In genomic region chr5:145014278-145014677, GRCm38 (mm10) we compare ENCODE assay signal across 24 mouse cellular contexts. TPM values are rescaled to one million over a fixed set of nuclear protein-coding genes. Genes with fewer than 3 reads are reported as not detected.
DNase-seq lines count a peak whose midpoint lies in the region; ATAC-seq lines count a peak whose summit lies in the region.
"Had no signal": no experiment of that assay in that cellular context is flagged by ENCODE, and none has a peak within 500 bp of the region (broad histone marks: within the 10 kb centered on the region; RNA-seq: fewer than 3 reads in every experiment).

No protein-coding gene starts in this region.

- H3K9me3 ChIP-seq in limb, embryonic 11.5 days (ENCODE audit: control insufficient read depth, low read length) = no peaks in the 10 kb centered on the region
- H3K9me3 ChIP-seq in limb, embryonic 10.5 days (replicated peaks) = no peaks in the 10 kb centered on the region
- H3K9me3 ChIP-seq in limb, embryonic 12.5 days = no peaks in the 10 kb centered on the region
- no peaks in the 10 kb centered on the region for H3K9me3 ChIP-seq in limb, embryonic 13.5 days
- no peaks in the 10 kb centered on the region for H3K9me3 ChIP-seq in heart, embryonic 12.5 days (replicated peaks)
- H3K9me3 ChIP-seq: G1E had no signal

- 56% methylated on average over 1 of the region's 1 CpGs for WGBS in limb, embryonic 11.5 days
- 70% methylated on average over 1 of the region's 1 CpGs for WGBS in limb, embryonic 10.5 days
- 71% methylated on average over 1 of the region's 1 CpGs for WGBS in limb, embryonic 12.5 days
- WGBS in limb, embryonic 13.5 days = 39% methylated on average over 1 of the region's 1 CpGs
- WGBS in heart, embryonic 12.5 days = 80% methylated on average over 1 of the region's 1 CpGs

- H3K9ac ChIP-seq in limb, embryonic 11.5 days (ENCODE audit: low read length) = no peak overlapping the region
- H3K9ac ChIP-seq in limb, embryonic 12.5 days (replicated peaks) = no peak overlapping the region
- H3K9ac ChIP-seq in limb, embryonic 13.5 days = no peak overlapping the region
- H3K9ac ChIP-seq in heart, embryonic 12.5 days = no peak overlapping the region

- no peak overlapping the region for H3K4me3 ChIP-seq in limb, embryonic 11.5 days (ENCODE audit: low read depth, low read length)
- no peak overlapping the region for H3K4me3 ChIP-seq in limb, embryonic 10.5 days
- no peak overlapping the region for H3K4me3 ChIP-seq in limb, embryonic 12.5 days (replicated peaks)
- H3K4me3 ChIP-seq in limb, embryonic 13.5 days = no peak overlapping the region
- H3K4me3 ChIP-seq in heart, embryonic 12.5 days = no peak overlapping the region

- DNase-seq in limb, embryonic 11.5 days (ENCODE audit: low spot score) = no peak
- no peak for DNase-seq in limb, embryonic 10.5 days (ENCODE audit: low spot score)
- DNase-seq in forelimb bud, embryonic 11.5 days (ENCODE audit: low read depth, low spot score) = peak; percentile 31
- no peak for DNase-seq in frontal cortex, postnatal 14 days (ENCODE audit: low spot score in 2 of 2)
- no peak for DNase-seq in cerebellum, adult 9-11 months
- DNase-seq: adrenal gland, adult 2 months; adrenal gland, adult 8-10 months; adrenal gland, postnatal 10 days; adrenal gland, postnatal 14 days; adrenal gland, postnatal 25 days; adrenal gland, postnatal 36 days; B cell, adult 2 months; cerebellum, adult 11 months; cerebellum, adult 11-12 months had no signal

- no peaks in the 10 kb centered on the region for H3K27me3 ChIP-seq in limb, embryonic 11.5 days (ENCODE audit: control insufficient read depth, insufficient read depth, low read length)
- H3K27me3 ChIP-seq in limb, embryonic 10.5 days (ENCODE audit: low read depth, poor library complexity, severe bottlenecking) = no peaks in the 10 kb centered on the region
- H3K27me3 ChIP-seq in limb, embryonic 12.5 days = no peaks in the 10 kb centered on the region
- H3K27me3 ChIP-seq in limb, embryonic 13.5 days = no peaks in the 10 kb centered on the region
- H3K27me3 ChIP-seq in heart, embryonic 12.5 days (replicated peaks) = no peaks in the 10 kb centered on the region
- H3K27me3 ChIP-seq: CH12.LX, Patski had no signal

- no peak overlapping the region for H3K27ac ChIP-seq in limb, embryonic 11.5 days (replicated peaks; ENCODE audit: low read depth, low read length)
- no peak overlapping the region for H3K27ac ChIP-seq in limb, embryonic 10.5 days
- H3K27ac ChIP-seq in limb, embryonic 12.5 days = no peak overlapping the region
- no peak overlapping the region for H3K27ac ChIP-seq in limb, embryonic 13.5 days
- no peak overlapping the region for H3K27ac ChIP-seq in heart, embryonic 12.5 days (ENCODE audit: poor library complexity, severe bottlenecking)

- peaks cover 6% of the 10 kb centered on the region; the same call in 1 of the 2 replicates for H3K4me1 ChIP-seq in limb, embryonic 11.5 days (ENCODE audit: control insufficient read depth, insufficient read depth, low read length)
- peaks cover 18% of the 10 kb centered on the region for H3K4me1 ChIP-seq in limb, embryonic 10.5 days
- H3K4me1 ChIP-seq in limb, embryonic 12.5 days (replicated peaks) = peaks cover 24% of the 10 kb centered on the region
- H3K4me1 ChIP-seq in limb, embryonic 13.5 days = peaks cover 27% of the 10 kb centered on the region
- peaks cover 8% of the 10 kb centered on the region for H3K4me1 ChIP-seq in heart, embryonic 12.5 days (replicated peaks)

- no peak overlapping the region for H3K4me2 ChIP-seq in limb, embryonic 11.5 days (ENCODE audit: low read depth, severe bottlenecking)
- H3K4me2 ChIP-seq in limb, embryonic 12.5 days = no peak overlapping the region
- no peak overlapping the region for H3K4me2 ChIP-seq in limb, embryonic 13.5 days (replicated peaks)
- no peak overlapping the region for H3K4me2 ChIP-seq in heart, embryonic 12.5 days

- 0 out of 2 replicates have a peak, but pooled peaks have one; percentile 54 for ATAC-seq in limb, embryonic 11.5 days (ENCODE audit: insufficient number of reproducible peaks, low FRiP score, low TSS enrichment, low read depth)
- ATAC-seq in limb, embryonic 12.5 days (ENCODE audit: insufficient number of reproducible peaks, insufficient read depth, low FRiP score, low TSS enrichment, low read depth) = peak; percentile 57; the same call in 1 of the 2 replicates
- peak; percentile 69; the same call in 1 of the 2 replicates for ATAC-seq in limb, embryonic 13.5 days (ENCODE audit: low FRiP score, low read depth)
- ATAC-seq in heart, embryonic 12.5 days (ENCODE audit: insufficient number of reproducible peaks, low FRiP score) = no peak
- ATAC-seq: activated CD4-positive, CD25-positive, alpha-beta regulatory T cell, adult 4 months; CD4-positive, CD25-positive, alpha-beta regulatory T cell, adult 4 months; Patski had no signal

- no peaks in the 10 kb centered on the region for H3K36me3 ChIP-seq in limb, embryonic 11.5 days (ENCODE audit: control insufficient read depth, insufficient read depth, low read length)
- H3K36me3 ChIP-seq in limb, embryonic 10.5 days = no peaks in the 10 kb centered on the region
- no peaks in the 10 kb centered on the region for H3K36me3 ChIP-seq in limb, embryonic 12.5 days
- no peaks in the 10 kb centered on the region for H3K36me3 ChIP-seq in limb, embryonic 13.5 days
- no peaks in the 10 kb centered on the region for H3K36me3 ChIP-seq in heart, embryonic 12.5 days
- H3K36me3 ChIP-seq: G1E had no signal

RNA-seq across cellular contexts. Expression of gene Gm4871, which starts 18.3 kb away (rescaled TPM):
- not detected in 2 replicates for polyA plus RNA-seq in limb, embryonic 11.5 days (2014; fragmentation: Nextera tagmentation; extraction: Ambion mirVana)
- polyA plus RNA-seq in limb, embryonic 10.5 days (2016; fragmentation: Nextera tagmentation; extraction: Ambion mirVana) = not detected in 2 replicates
- polyA plus RNA-seq in limb, embryonic 12.5 days (2016; fragmentation: Nextera tagmentation; extraction: Ambion mirVana) = not detected in 2 replicates
- not detected in 2 replicates for polyA plus RNA-seq in limb, embryonic 13.5 days (2015; fragmentation: Nextera tagmentation; extraction: Ambion mirVana)
- polyA plus RNA-seq in heart, embryonic 12.5 days (2016; fragmentation: Nextera tagmentation; extraction: Ambion mirVana) = not detected in 2 replicates
- polyA plus RNA-seq: activated CD4-positive, CD25-positive, alpha-beta regulatory T cell, adult 4 months; adrenal gland, adult 2 months; brain, embryonic 14.5 days; C2C12; CD4-positive, CD25-positive, alpha-beta regulatory T cell, adult 4 months; G1E; Patski had no signal

RNA-seq across cellular contexts. Expression of gene 1700018F24Rik, which starts 28.5 kb away (rescaled TPM):
- not detected in 2 replicates for polyA plus RNA-seq in limb, embryonic 11.5 days (2014; fragmentation: Nextera tagmentation; extraction: Ambion mirVana)
- polyA plus RNA-seq in limb, embryonic 10.5 days (2016; fragmentation: Nextera tagmentation; extraction: Ambion mirVana) = not detected in 2 replicates
- not detected in 2 replicates for polyA plus RNA-seq in limb, embryonic 12.5 days (2016; fragmentation: Nextera tagmentation; extraction: Ambion mirVana)
- not detected in 2 replicates for polyA plus RNA-seq in limb, embryonic 13.5 days (2015; fragmentation: Nextera tagmentation; extraction: Ambion mirVana)
- polyA plus RNA-seq in heart, embryonic 12.5 days (2016; fragmentation: Nextera tagmentation; extraction: Ambion mirVana) = not detected in 2 replicates
- polyA plus RNA-seq: activated CD4-positive, CD25-positive, alpha-beta regulatory T cell, adult 4 months; adrenal gland, adult 2 months; brain, embryonic 14.5 days; C2C12; CD4-positive, CD25-positive, alpha-beta regulatory T cell, adult 4 months; G1E; Patski had no signal

RNA-seq across cellular contexts. Expression of gene Smurf1, which starts 48.6 kb away (rescaled TPM):
- 20.1 and 22.4 TPM in 2 replicates for polyA plus RNA-seq in limb, embryonic 11.5 days (2014; fragmentation: Nextera tagmentation; extraction: Ambion mirVana)
- polyA plus RNA-seq in limb, embryonic 10.5 days (2016; fragmentation: Nextera tagmentation; extraction: Ambion mirVana) = 15.0 and 19.4 TPM in 2 replicates
- 23.3 and 25.5 TPM in 2 replicates for polyA plus RNA-seq in limb, embryonic 12.5 days (2016; fragmentation: Nextera tagmentation; extraction: Ambion mirVana)
- polyA plus RNA-seq in limb, embryonic 13.5 days (2015; fragmentation: Nextera tagmentation; extraction: Ambion mirVana) = 19.5 and 19.9 TPM in 2 replicates
- polyA plus RNA-seq in heart, embryonic 12.5 days (2016; fragmentation: Nextera tagmentation; extraction: Ambion mirVana) = 18.7 and 21.6 TPM in 2 replicates
